Mouse (Mus musculus) heart, postnatal 0 days (tissue): Measurements from ENCODE around the gene Acad12. TPM values are rescaled to one million over a fixed set of nuclear protein-coding genes. Genes with fewer than 3 reads are reported as not detected.

Experiments used
- ATAC-seq: fragments of 200-750 bp; cut with Nextera tagmentation; 2 replicates; pipeline ENCODE4 v1.8.0; 2017; ENCODE audit warnings: low read depth, moderate number of reproducible peaks, moderate library complexity; ENCODE audit not compliant: insufficient read depth
- DNase-seq: peaks from one replicate; pipeline ENCODE4 v3.0.0-alpha.2; 2016; ENCODE audit warnings: low spot score
- H3K27ac ChIP-seq: fragments of 300-500 bp; sonication (generic); 2 replicates; pipeline ENCODE4 v1.5.1; 2014; ENCODE audit warnings: low read depth, mild to moderate bottlenecking
- H3K27me3 ChIP-seq: fragments of 300-500 bp; sonication (generic); 2 replicates; pipeline ENCODE4 v1.6.1; 2014; ENCODE audit warnings: low read length, mixed read lengths; ENCODE audit not compliant: control insufficient read depth, insufficient read depth
- H3K36me3 ChIP-seq: fragments of 300-500 bp; sonication (generic); replicated peaks from 2 replicates; pipeline ENCODE4 v1.6.1; 2014; ENCODE audit warnings: low read length, mixed read lengths; ENCODE audit not compliant: control insufficient read depth, insufficient read depth
- H3K4me1 ChIP-seq: fragments of 300-500 bp; sonication (generic); 2 replicates; pipeline ENCODE4 v1.6.1; 2014; ENCODE audit warnings: antibody characterized with exemption; ENCODE audit not compliant: control insufficient read depth, insufficient read depth
- H3K4me2 ChIP-seq: fragments of 300-500 bp; sonication (generic); 2 replicates; pipeline ENCODE4 v1.6.1; 2014; ENCODE audit warnings: low read depth, mild to moderate bottlenecking, low read length, moderate library complexity
- H3K4me3 ChIP-seq: fragments of 300-500 bp; sonication (generic); 2 replicates; pipeline ENCODE4 v1.5.1; 2014; ENCODE audit warnings: low read depth, low read length
- H3K9ac ChIP-seq: fragments of 300-500 bp; sonication (generic); replicated peaks from 2 replicates; pipeline ENCODE4 v1.6.1; 2014; ENCODE audit warnings: low read depth, low read length, mixed read lengths
- H3K9me3 ChIP-seq: fragments of 300-500 bp; sonication (generic); replicated peaks from 2 replicates; pipeline ENCODE4 v1.6.1; 2016; ENCODE audit warnings: low read length; ENCODE audit not compliant: control insufficient read depth
- CTCF ChIP-seq: IDR thresholded peaks from 2 replicates; pipeline ENCODE4 v1.5.1; 2016; ENCODE audit warnings: antibody characterized with exemption, control low read depth, low read depth
- EP300 ChIP-seq: IDR thresholded peaks from 2 replicates; pipeline ENCODE4 v1.6.1; 2016; ENCODE audit warnings: antibody characterized with exemption, low read depth
- WGBS: fragments of 180-500 bp; shearing (Covaris S2); extraction: QIAGEN DNeasy Blood & Tissue Kit; methylation state at CpG from one replicate; pipeline ENCODE4 v1.1.7; 2014; 5-methylcytosine and 5-hydroxymethylcytosine counted together
- polyA plus RNA-seq: library from polyadenylated mRNA; unstranded; fragments of >200 nt; fragmentation: Nextera tagmentation; extraction: Ambion mirVana; gene quantifications from 2 replicates; pipeline ENCODE4 v1.2.1, GENCODE M21; 2015
- total RNA-seq: library from RNA; depleted of rRNA; stranded (reverse); fragments of >200 nt; gene quantifications from 2 replicates; pipeline ENCODE4 v1.2.3, GENCODE M21; 2014; ENCODE audit warnings: low replicate concordance

Acad12 gene
- total and polyA plus RNA-seq, 2 experiments from 2014 or later: 6.9 to 12.3 TPM

GRCm38 (mm10) chr5:121576927-121577488, 41.7 kb downstream of the Acad12 start:
- Histone ChIP-seq H3K9ac (no peak overlapping the region), H3K9me3 (no peaks in the 10 kb centered on the region), H3K27me3 (no peaks in the 10 kb centered on the region), H3K4me1 (no peaks in the 10 kb centered on the region), H3K4me2 (no peak overlapping the region), H3K27ac (peak overlapping the region; percentile 18; the same call in 1 of the 2 replicates), H3K36me3 (peaks cover 24% of the 10 kb centered on the region), H3K4me3 (no peak overlapping the region)
- 67% methylated on average over 11 of the region's 11 CpGs for WGBS
- TF ChIP-seq EP300: no peak
- TF ChIP-seq CTCF: no peak
- ATAC-seq: no peak
- DNase-seq: no peak

- DNase-seq (no peak), ATAC-seq (no peak)
- Histone ChIP-seq H3K9ac (no peak overlapping the region), H3K4me2 (no peak overlapping the region), H3K27ac (no peak overlapping the region), H3K27me3 (no peaks in the 10 kb centered on the region), H3K36me3 (peaks cover 27% of the 10 kb centered on the region), H3K4me1 (no peaks in the 10 kb centered on the region), H3K4me3 (no peak overlapping the region), H3K9me3 (no peaks in the 10 kb centered on the region)
- 87% methylated on average over 11 of the region's 11 CpGs for WGBS
- TF ChIP-seq CTCF: no peak
- TF ChIP-seq EP300: no peak
Measured at GRCm38 (mm10) chr5:121575867-121576266, 42.9 kb downstream of the Acad12 start.

GRCm38 (mm10) chr5:121574145-121574544, 44.6 kb downstream of the Acad12 start:
- DNase-seq (no peak), ATAC-seq (no peak)
- no peaks in the 10 kb centered on the region for H3K4me1 ChIP-seq
- H3K27ac ChIP-seq: no peak overlapping the region
- no peak overlapping the region for H3K4me2 ChIP-seq
- no peaks in the 10 kb centered on the region for H3K27me3 ChIP-seq
- WGBS: 79% methylated on average over 13 of the region's 13 CpGs
- H3K4me3 ChIP-seq: no peak overlapping the region
- TF ChIP-seq EP300 (no peak), CTCF (no peak)
- H3K9ac ChIP-seq: no peak overlapping the region
- peaks cover 16% of the 10 kb centered on the region for H3K36me3 ChIP-seq
- H3K9me3 ChIP-seq: no peaks in the 10 kb centered on the region

- peak; percentile 28; the same call in 1 of the 2 replicates for ATAC-seq
Measured at GRCm38 (mm10) chr5:121570787-121571186, 48.0 kb downstream of the Acad12 start.

DNA sequence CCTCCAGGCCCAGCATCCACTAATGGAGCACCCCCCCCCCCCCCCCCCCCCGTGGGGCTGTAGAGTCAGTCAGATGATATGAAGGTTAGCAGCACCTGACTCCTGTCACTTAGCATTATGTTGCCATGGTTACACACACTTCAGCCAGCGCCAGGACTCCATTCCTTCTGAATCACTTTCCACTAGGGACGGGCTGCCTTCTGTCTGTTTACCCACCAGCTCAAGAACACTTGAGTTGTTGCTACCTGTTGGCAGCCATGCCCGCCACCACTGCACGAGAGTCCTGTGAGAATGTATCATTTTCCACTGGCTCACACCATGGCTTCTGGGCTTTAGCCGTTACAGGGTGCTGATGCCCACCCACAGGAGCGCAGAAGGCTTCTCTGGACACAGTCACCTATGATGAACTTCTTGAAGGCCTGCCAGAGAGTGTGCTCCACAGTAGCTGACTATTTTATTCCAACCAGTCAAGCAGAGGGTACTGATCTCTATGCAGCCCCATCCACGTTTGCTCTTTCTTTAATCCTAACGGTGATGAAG, 48.8 kb downstream of the Acad12 start:
- no peak for DNase-seq
- H3K27ac ChIP-seq: no peak overlapping the region
- H3K4me3 ChIP-seq: no peak overlapping the region
- TF ChIP-seq CTCF (no peak), EP300 (no peak)
- no peaks in the 10 kb centered on the region for H3K9me3 ChIP-seq
- H3K36me3 ChIP-seq: peaks cover 15% of the 10 kb centered on the region
- no peaks in the 10 kb centered on the region for H3K4me1 ChIP-seq
- no peak for ATAC-seq
- H3K9ac ChIP-seq: no peak overlapping the region
- 81% methylated on average over 9 of the region's 9 CpGs for WGBS
- no peaks in the 10 kb centered on the region for H3K27me3 ChIP-seq
- no peak overlapping the region for H3K4me2 ChIP-seq

More at GRCm38 (mm10) chr5:121570787-121571186, 48.0 kb downstream of the Acad12 start:
- no peak overlapping the region for H3K4me2 ChIP-seq
- 57% methylated on average over 1 of the region's 1 CpGs for WGBS
- H3K4me3 ChIP-seq: no peak overlapping the region
- H3K9me3 ChIP-seq: no peaks in the 10 kb centered on the region
- H3K9ac ChIP-seq: no peak overlapping the region
- H3K27me3 ChIP-seq: no peaks in the 10 kb centered on the region
- peaks cover 15% of the 10 kb centered on the region for H3K36me3 ChIP-seq
- no peak for DNase-seq
- TF ChIP-seq CTCF (no peak), EP300 (no peak)
- H3K4me1 ChIP-seq: no peaks in the 10 kb centered on the region
- no peak overlapping the region for H3K27ac ChIP-seq
